ENCODE assay signal across 19 mouse cellular contexts in the genomic region with DNA sequence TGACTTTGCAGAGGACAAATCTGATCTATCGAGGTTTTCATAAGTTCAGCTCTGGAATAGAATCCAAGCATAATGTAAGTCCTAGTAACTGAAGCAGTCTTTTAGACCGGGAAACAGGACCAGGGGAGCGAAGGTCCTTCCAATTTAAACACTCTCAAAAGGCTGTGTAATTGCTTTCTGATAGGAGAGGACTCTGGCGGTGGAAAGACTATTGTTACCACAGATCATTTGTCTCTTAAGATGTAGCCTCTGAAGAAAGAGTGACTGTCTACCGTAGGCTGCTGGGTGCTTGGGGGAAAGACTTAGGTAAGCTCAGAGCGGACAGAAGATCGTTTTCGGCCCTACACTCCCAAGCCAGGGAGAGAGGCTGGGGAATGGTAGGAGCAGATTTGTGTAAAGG. TPM values are rescaled to one million over a fixed set of nuclear protein-coding genes. Genes with fewer than 3 reads are reported as not detected.
DNase-seq lines count a peak whose midpoint lies in the region; ATAC-seq and TF ChIP-seq lines count a peak whose summit lies in the region.
"Had no signal": no experiment of that assay in that cellular context is flagged by ENCODE, and none has a peak within 500 bp of the region (broad histone marks: within the 10 kb centered on the region; RNA-seq: fewer than 3 reads in every experiment).

No protein-coding gene starts in this region.

- H3K27me3 ChIP-seq in thymus, adult 2 months (ENCODE audit: control insufficient read depth, insufficient read depth, low read length), result no peaks in the 10 kb centered on the region
- no peaks in the 10 kb centered on the region for H3K27me3 ChIP-seq in midbrain, embryonic 14.5 days (ENCODE audit: control insufficient read depth, insufficient read depth, low read length)
- H3K27me3 ChIP-seq: embryonic facial prominence, embryonic 12.5 days; forebrain, embryonic 13.5 days; forebrain, embryonic 15.5 days had no signal

- TF ChIP-seq POLR2A in thymus, adult 2 months (IDR thresholded peaks at IDR 0.05; ENCODE audit: control insufficient read depth, extremely low read depth, insufficient read depth, low read length, poor library complexity), result no peak

- H3K9me3 ChIP-seq in midbrain, embryonic 14.5 days (ENCODE audit: control insufficient read depth, low read length), result no peaks in the 10 kb centered on the region
- H3K9me3 ChIP-seq: embryonic facial prominence, embryonic 10.5 days; embryonic facial prominence, embryonic 12.5 days; forebrain, embryonic 13.5 days; forebrain, embryonic 15.5 days had no signal

- peaks cover 28% of the 10 kb centered on the region for H3K4me1 ChIP-seq in thymus, adult 2 months (replicated peaks; ENCODE audit: control insufficient read depth, insufficient read depth, low read length)
- 0 out of 2 replicates have a peak, but pooled peaks cover 8% of the 10 kb centered on the region for H3K4me1 ChIP-seq in midbrain, embryonic 14.5 days (ENCODE audit: control insufficient read depth, insufficient read depth, low read length)
- H3K4me1 ChIP-seq: embryonic facial prominence, embryonic 10.5 days; embryonic facial prominence, embryonic 12.5 days; forebrain, embryonic 13.5 days; forebrain, embryonic 15.5 days had no signal

- no peak for ATAC-seq in midbrain, embryonic 14.5 days (ENCODE audit: low FRiP score, low TSS enrichment)
- ATAC-seq: forebrain, embryonic 13.5 days; forebrain, embryonic 15.5 days; forebrain, postnatal 0 days had no signal

- TF ChIP-seq CTCF in thymus, adult 2 months (IDR thresholded peaks at IDR 0.05; ENCODE audit: borderline replicate concordance, control insufficient read depth, extremely low read depth, insufficient read depth, low read length, poor library complexity), result no peak

- H3K36me3 ChIP-seq in thymus, adult 2 months (ENCODE audit: control insufficient read depth, insufficient read depth, low read length), result peaks cover 98% of the 10 kb centered on the region
- no peaks in the 10 kb centered on the region for H3K36me3 ChIP-seq in midbrain, embryonic 14.5 days (ENCODE audit: control insufficient read depth, insufficient read depth, low read length)
- H3K36me3 ChIP-seq: embryonic facial prominence, embryonic 10.5 days; embryonic facial prominence, embryonic 12.5 days; forebrain, embryonic 15.5 days had no signal

- no peak overlapping the region for H3K4me2 ChIP-seq in midbrain, embryonic 14.5 days (ENCODE audit: low read length)
- H3K4me2 ChIP-seq: embryonic facial prominence, embryonic 12.5 days; forebrain, embryonic 13.5 days; forebrain, embryonic 15.5 days had no signal

- H3K27ac ChIP-seq in thymus, adult 2 months (ENCODE audit: control insufficient read depth, insufficient read depth, low read length), result peak overlapping the region; percentile 93
- no peak overlapping the region for H3K27ac ChIP-seq in midbrain, embryonic 14.5 days (replicated peaks; ENCODE audit: low read depth, low read length)
- H3K27ac ChIP-seq: embryonic facial prominence, embryonic 10.5 days; embryonic facial prominence, embryonic 12.5 days; forebrain, embryonic 13.5 days; forebrain, embryonic 15.5 days had no signal

- H3K4me3 ChIP-seq in thymus, adult 2 months (ENCODE audit: control insufficient read depth, insufficient read depth, low read length), result peak overlapping the region; percentile 49
- H3K4me3 ChIP-seq in midbrain, embryonic 14.5 days (replicated peaks; ENCODE audit: low read depth, low read length), result no peak overlapping the region
- H3K4me3 ChIP-seq: embryonic facial prominence, embryonic 10.5 days; embryonic facial prominence, embryonic 12.5 days; forebrain, embryonic 13.5 days; forebrain, embryonic 15.5 days had no signal

- H3K9ac ChIP-seq in midbrain, embryonic 14.5 days (replicated peaks; ENCODE audit: low read length), result no peak overlapping the region
- H3K9ac ChIP-seq: embryonic facial prominence, embryonic 12.5 days; forebrain, embryonic 13.5 days; forebrain, embryonic 15.5 days; forebrain, postnatal 0 days had no signal

- 87% methylated on average over 8 of the region's 8 CpGs for WGBS in thymus, adult 2 months
- WGBS in midbrain, embryonic 14.5 days, result 73% methylated on average over 8 of the region's 8 CpGs

- peak; percentile 51 for DNase-seq in heart, adult 11 months
- DNase-seq in heart, adult 18-20 months, result no peak
- DNase-seq in thymus, adult 2 months, result no peak
- no peak for DNase-seq in thymus, postnatal 0 days (ENCODE audit: low spot score)
- DNase-seq in naive thymus-derived CD4-positive, alpha-beta T cell, adult 2 months (ENCODE audit: low read depth), result peak; percentile 66
- no peak for DNase-seq in midbrain, embryonic 14.5 days
- DNase-seq: adrenal gland, adult 2 months; adrenal gland, postnatal 10 days; adrenal gland, postnatal 25 days; cerebellum, adult 11-12 months; cerebellum, adult 2 months; cerebellum, adult 9-10 months; cerebellum, postnatal 10 days; cerebellum, postnatal 25 days; forebrain, postnatal 0 days had no signal

RNA-seq across cellular contexts. Expression of a gene that starts 53.5 kb away (rescaled TPM):
- total RNA-seq in heart, adult 18-20 months (2021), result 100 to 1,000 TPM; 107 to 112 TPM
- 513 and 641 TPM in 2 replicates for polyA plus RNA-seq in thymus, adult 2 months (2012; rRNA removed)
- polyA plus RNA-seq in thymus, postnatal 0 days (2015; fragmentation: Nextera tagmentation; extraction: Ambion mirVana), result 400 and 426 TPM in 2 replicates
- 338 and 385 TPM in 2 replicates for polyA plus RNA-seq in midbrain, embryonic 14.5 days (2014; fragmentation: Nextera tagmentation; extraction: Ambion mirVana)

RNA-seq across cellular contexts. Expression of a gene that starts 53.6 kb away (rescaled TPM):
- total RNA-seq in heart, adult 18-20 months (2021), result 10 to 100 TPM; 38.2 to 43.4 TPM
- 21.5 and 23.6 TPM in 2 replicates for polyA plus RNA-seq in thymus, adult 2 months (2012; rRNA removed)
- polyA plus RNA-seq in thymus, postnatal 0 days (2015; fragmentation: Nextera tagmentation; extraction: Ambion mirVana), result 19.2 and 19.7 TPM in 2 replicates
- polyA plus RNA-seq in midbrain, embryonic 14.5 days (2014; fragmentation: Nextera tagmentation; extraction: Ambion mirVana), result 46.6 and 48.0 TPM in 2 replicates

Comparison
In these comparisons a context has a peak if more than half of its experiments do, and no peak if none do; other contexts are left out.
1. DNase-seq: peak in heart, adult 11 months (single experiment) and naive thymus-derived CD4-positive, alpha-beta T cell, adult 2 months (single experiment); none in heart, adult 18-20 months (0 of 2), thymus, adult 2 months (single experiment), thymus, postnatal 0 days (single experiment) and midbrain, embryonic 14.5 days (single experiment).